Mouse (Mus musculus) embryonic stem cell, embryonic (primary cell): Measurements from ENCODE around the gene Lexm.

Experiments
- CTCF ChIA-PET, 4 experiments: fragments of 300-600 bp in 2 of 4; fragments of 350-600 bp in 2 of 4; sonication (Branson Sonifier 250); formaldehyde crosslinking; loops; one replicate each; lab custom pipeline; 2022; ENCODE audit warnings: inconsistent platforms in 2 of 4; lab: Charles Lee
- POLR2A ChIA-PET, 4 experiments: fragments of 300-600 bp in 2 of 4; fragments of 350-600 bp in 2 of 4; sonication (Branson Sonifier 250); formaldehyde crosslinking; loops; one replicate each; lab custom pipeline; 2022; ENCODE audit warnings: antibody characterized with exemption in 4 of 4, inconsistent platforms in 1 of 4; lab: Charles Lee

The Lexm gene

GRCm38 (mm10) chr4:106607905-106608304 is 9.1 kb downstream of the Lexm start:
- CTCF ChIA-PET = interaction anchor here in 3 of 4 experiments (0.9 to 2.1 kb wide), 8 partner anchors 8 to 101 kb away, joined by 3 to 9 read pairs (median 4); no protein-coding TSS in a partner anchor
- POLR2A ChIA-PET = interaction anchor here (0.6 to 3.1 kb wide), 17 partner anchors 8 to 571 kb away, joined by 3 to 9 read pairs (median 5); partner anchors contain the start of genes Ttc22 (in 2 of the 4), Fam151a (in 1 of the 4), Tceanc2 (in 1 of the 4) and Tmem59 (in 1 of the 4)

- POLR2A ChIA-PET = interaction anchor here (0.6 to 3.1 kb wide), 34 partner anchors 8 to 1856 kb away, joined by 3 to 9 read pairs (median 4); partner anchors contain the start of genes Ttc4 (in 2 of the 4), Fam151a (in 1 of the 4), Pars2 (in 1 of the 4) and Tceanc2 (in 1 of the 4)
- CTCF ChIA-PET = interaction anchor here (0.6 to 2.1 kb wide), 14 partner anchors 9 to 146 kb away, joined by 3 to 9 read pairs (median 4); no protein-coding TSS in a partner anchor
These were observed 10.1 kb downstream of the Lexm start for GRCm38 (mm10) chr4:106606639-106607554.

GRCm38 (mm10) chr4:106600770-106601169 is 16.3 kb downstream of the Lexm start:
- POLR2A ChIA-PET = interaction anchor here (0.6 to 3.2 kb wide), 6 partner anchors 14 to 770 kb away, joined by 3 to 17 read pairs (median 4); no protein-coding TSS in a partner anchor
- CTCF ChIA-PET = interaction anchor here (0.6 to 1.8 kb wide), 9 partner anchors 104 to 1211 kb away, joined by 3 to 11 read pairs (median 5); no protein-coding TSS in a partner anchor

GRCm38 (mm10) chr4:106599415-106599814 is 17.6 kb downstream of the Lexm start:
- POLR2A ChIA-PET = interaction anchor here (0.6 to 3.2 kb wide), 8 partner anchors 9 to 395 kb away, joined by 3 to 17 read pairs (median 6); no protein-coding TSS in a partner anchor
- CTCF ChIA-PET = interaction anchor here (0.6 to 1.8 kb wide), 24 partner anchors 9 to 884 kb away, joined by 3 to 9 read pairs (median 4); partner anchors contain the start of genes Acot11 (in 1 of the 4) and Tmem59 (in 1 of the 4)

GRCm38 (mm10) chr4:106597741-106598140 is 19.3 kb downstream of the Lexm start:
- ChIA-PET CTCF (interaction anchor here in 2 of 4 experiments (0.5 to 1.7 kb wide), 2 partner anchors 125 to 178 kb away, joined by 3 to 4 read pairs; no protein-coding TSS in a partner anchor), POLR2A (interaction anchor here in 2 of 4 experiments (0.8 to 1.4 kb wide), 3 partner anchors 9 to 28 kb away, joined by 3 read pairs; no protein-coding TSS in a partner anchor)

GRCm38 (mm10) chr4:106597055-106597454 is 20.0 kb downstream of the Lexm start:
- POLR2A ChIA-PET = interaction anchor here in 2 of 4 experiments (0.6 to 1.4 kb wide), 4 partner anchors 9 to 28 kb away, joined by 3 to 4 read pairs (median 3); no protein-coding TSS in a partner anchor
- CTCF ChIA-PET = interaction anchor here in 2 of 4 experiments (0.5 to 0.7 kb wide), 3 partner anchors 9 to 542 kb away, joined by 3 to 8 read pairs (median 4); no protein-coding TSS in a partner anchor

GRCm38 (mm10) chr4:106596200-106596599 is 20.8 kb downstream of the Lexm start:
- POLR2A ChIA-PET = interaction anchor here in 1 of 4 experiments (0.6 kb wide), 1 partner anchor 854 kb away, joined by 4 read pairs; no protein-coding TSS in a partner anchor
- CTCF ChIA-PET = interaction anchor here in 1 of 4 experiments (0.7 kb wide), 1 partner anchor 543 kb away, joined by 4 read pairs; no protein-coding TSS in a partner anchor

- POLR2A ChIA-PET = interaction anchor here in 2 of 4 experiments (0.7 to 1.9 kb wide), 7 partner anchors 11 to 30 kb away, joined by 3 to 11 read pairs (median 4); no protein-coding TSS in a partner anchor
- CTCF ChIA-PET = interaction anchor here (0.6 to 2.7 kb wide), 31 partner anchors 9 to 1904 kb away, joined by 3 to 13 read pairs (median 4); no protein-coding TSS in a partner anchor
These were observed 23.4 kb downstream of the Lexm start for GRCm38 (mm10) chr4:106593636-106594035.

GRCm38 (mm10) chr4:106590871-106591270 is 26.2 kb downstream of the Lexm start:
- ChIA-PET CTCF (interaction anchor here in 2 of 4 experiments (0.9 to 1.1 kb wide), 2 partner anchors 61 to 117 kb away, joined by 3 read pairs; no protein-coding TSS in a partner anchor), POLR2A (interaction anchor here in 2 of 4 experiments (1.1 to 2.1 kb wide), 3 partner anchors 9 to 10 kb away, joined by 7 to 9 read pairs (median 9); no protein-coding TSS in a partner anchor)

- POLR2A ChIA-PET = interaction anchor here in 2 of 4 experiments (0.9 to 5.4 kb wide), 8 partner anchors 8 to 30 kb away, joined by 3 to 18 read pairs (median 6); partner anchors contain the start of gene Lexm (in 1 of the 2)
- CTCF ChIA-PET = interaction anchor here in 2 of 4 experiments (0.9 to 1.4 kb wide), 3 partner anchors 20 to 118 kb away, joined by 3 to 4 read pairs (median 4); no protein-coding TSS in a partner anchor
These were observed 26.9 kb downstream of the Lexm start for GRCm38 (mm10) chr4:106590142-106590541.

GRCm38 (mm10) chr4:106587075-106587474 is 30.0 kb downstream of the Lexm start:
- CTCF ChIA-PET = interaction anchor here in 2 of 4 experiments (0.5 to 1.1 kb wide), 2 partner anchors 12 to 113 kb away, joined by 3 read pairs; no protein-coding TSS in a partner anchor
- POLR2A ChIA-PET = interaction anchor here in 3 of 4 experiments (0.5 to 5.4 kb wide), 16 partner anchors 8 to 302 kb away, joined by 3 to 18 read pairs (median 6); no protein-coding TSS in a partner anchor

GRCm38 (mm10) chr4:106584665-106585064 is 32.4 kb downstream of the Lexm start:
- POLR2A ChIA-PET = interaction anchor here in 3 of 4 experiments (1.0 to 5.4 kb wide), 6 partner anchors 8 to 55 kb away, joined by 3 to 18 read pairs (median 6); no protein-coding TSS in a partner anchor
- CTCF ChIA-PET = interaction anchor here in 1 of 4 experiments (0.7 to 2.0 kb wide), 2 partner anchors 9 to 55 kb away, joined by 3 to 8 read pairs; no protein-coding TSS in a partner anchor

GRCm38 (mm10) chr4:106582428-106583153 is 34.5 kb downstream of the Lexm start:
- ChIA-PET CTCF (interaction anchor here in 2 of 4 experiments (0.5 to 2.8 kb wide), 5 partner anchors 11 to 370 kb away, joined by 3 to 8 read pairs (median 4); no protein-coding TSS in a partner anchor), POLR2A (interaction anchor here in 3 of 4 experiments (0.5 to 4.0 kb wide), 16 partner anchors 8 to 657 kb away, joined by 3 to 23 read pairs (median 6); partner anchors contain the start of gene Dhcr24 (in 1 of the 3))

GRCm38 (mm10) chr4:106581865-106582204 is 35.2 kb downstream of the Lexm start:
- ChIA-PET POLR2A (interaction anchor here (0.8 to 4.0 kb wide), 17 partner anchors 8 to 40 kb away, joined by 3 to 23 read pairs (median 5); no protein-coding TSS in a partner anchor), CTCF (interaction anchor here in 2 of 4 experiments (0.5 to 2.8 kb wide), 5 partner anchors 12 to 371 kb away, joined by 3 to 8 read pairs (median 4); no protein-coding TSS in a partner anchor)

GRCm38 (mm10) chr4:106581176-106581864 is 35.7 kb downstream of the Lexm start:
- POLR2A ChIA-PET = interaction anchor here (0.6 to 4.0 kb wide), 24 partner anchors 9 to 368 kb away, joined by 3 to 23 read pairs (median 5); no protein-coding TSS in a partner anchor
- CTCF ChIA-PET = interaction anchor here in 2 of 4 experiments (1.0 to 2.8 kb wide), 3 partner anchors 12 to 52 kb away, joined by 3 to 8 read pairs (median 6); no protein-coding TSS in a partner anchor
